Mouse (Mus musculus): ENCODE results near the gene Olfr763. TPM values are rescaled to one million over a fixed set of nuclear protein-coding genes. Genes with fewer than 3 reads are reported as not detected.

Gene Olfr763
- polyA plus RNA-seq (2015; fragmentation: Nextera tagmentation; extraction: Ambion mirVana), result not detected in 2 replicates

- no peak for ATAC-seq (ENCODE audit: low read depth)
- H3K4me3 ChIP-seq (ENCODE audit: low read depth, low read length), result no peak within 1 kb of the TSS
- no peaks in the 10 kb centered on the region for H3K36me3 ChIP-seq (ENCODE audit: control insufficient read depth, insufficient read depth)
- H3K27me3 ChIP-seq (ENCODE audit: control insufficient read depth, insufficient read depth, low read depth, low read length), result no peaks in the 10 kb centered on the region
- no peak within 1 kb of the TSS for H3K27ac ChIP-seq (ENCODE audit: low read length)
- no peak within 1 kb of the TSS for H3K9ac ChIP-seq (ENCODE audit: low read depth, low read length)
- WGBS (ENCODE audit: insufficient replicate concordance), result 30% methylated on average over 2 of the region's 2 CpGs
- H3K9me3 ChIP-seq (replicated peaks; ENCODE audit: control insufficient read depth, low read length), result no peaks in the 10 kb centered on the region
- no peaks in the 10 kb centered on the region for H3K4me1 ChIP-seq (ENCODE audit: control insufficient read depth, low read depth, low read length)
- no peak within 1 kb of the TSS for H3K4me2 ChIP-seq (ENCODE audit: low read depth, low read length)
These were observed at the start of gene Olfr763 for GRCm38 (mm10) chr10:129010288-129010841. Olfr763 (plus strand) TSS chr10:129010791.

DNA sequence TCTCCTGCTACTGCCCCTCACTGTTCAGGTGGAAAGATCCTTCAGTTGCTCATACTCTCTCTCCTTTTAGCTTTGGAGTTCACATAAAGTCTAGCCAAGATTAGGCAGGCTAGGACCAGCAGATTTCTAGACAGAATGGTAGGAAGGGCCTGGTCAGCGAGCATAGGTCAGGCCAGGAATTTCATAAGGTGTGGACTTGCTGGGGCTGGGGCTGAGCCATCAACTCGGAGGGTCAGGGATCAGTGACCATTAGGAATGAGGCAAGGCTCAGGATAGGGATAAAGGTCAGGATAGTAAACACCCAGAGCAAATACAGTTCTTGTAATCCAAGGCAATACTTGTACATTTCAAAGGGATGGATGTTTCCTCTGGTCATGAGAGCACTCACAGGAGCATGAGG, 45.6 kb upstream of the Olfr763 start:
- Histone ChIP-seq H3K9me3 (replicated peaks; ENCODE audit: control insufficient read depth, low read length) (no peaks in the 10 kb centered on the region), H3K27me3 (ENCODE audit: control insufficient read depth, insufficient read depth, low read depth, low read length) (peaks cover 12% of the 10 kb centered on the region), H3K4me1 (ENCODE audit: control insufficient read depth, low read depth, low read length) (no peaks in the 10 kb centered on the region), H3K9ac (ENCODE audit: low read depth, low read length) (no peak overlapping the region), H3K27ac (ENCODE audit: low read length) (no peak overlapping the region), H3K4me3 (ENCODE audit: low read depth, low read length) (no peak overlapping the region), H3K4me2 (ENCODE audit: low read depth, low read length) (no peak overlapping the region), H3K36me3 (ENCODE audit: control insufficient read depth, insufficient read depth) (no peaks in the 10 kb centered on the region)
- peak; percentile 94 for ATAC-seq (ENCODE audit: low read depth)
- 44% methylated on average over 2 of the region's 2 CpGs for WGBS (ENCODE audit: insufficient replicate concordance)

GRCm38 (mm10) chr10:128965871-128966270, 44.7 kb upstream of the Olfr763 start:
- no peak overlapping the region for H3K9ac ChIP-seq (ENCODE audit: low read depth, low read length)
- H3K4me3 ChIP-seq (ENCODE audit: low read depth, low read length), result no peak overlapping the region
- H3K4me2 ChIP-seq (ENCODE audit: low read depth, low read length), result no peak overlapping the region
- ATAC-seq (ENCODE audit: low read depth), result no peak
- H3K4me1 ChIP-seq (ENCODE audit: control insufficient read depth, low read depth, low read length), result no peaks in the 10 kb centered on the region
- H3K36me3 ChIP-seq (ENCODE audit: control insufficient read depth, insufficient read depth), result no peaks in the 10 kb centered on the region
- 50% methylated on average over 6 of the region's 6 CpGs for WGBS (ENCODE audit: insufficient replicate concordance)
- no peaks in the 10 kb centered on the region for H3K9me3 ChIP-seq (replicated peaks; ENCODE audit: control insufficient read depth, low read length)
- no peak overlapping the region for H3K27ac ChIP-seq (ENCODE audit: low read length)
- peaks cover 9% of the 10 kb centered on the region for H3K27me3 ChIP-seq (ENCODE audit: control insufficient read depth, insufficient read depth, low read depth, low read length)

GRCm38 (mm10) chr10:128968341-128968749, 42.2 kb upstream of the Olfr763 start:
- no peak overlapping the region for H3K4me3 ChIP-seq (ENCODE audit: low read depth, low read length)
- no peak overlapping the region for H3K27ac ChIP-seq (ENCODE audit: low read length)
- ATAC-seq (ENCODE audit: low read depth), result no peak
- H3K9ac ChIP-seq (ENCODE audit: low read depth, low read length), result no peak overlapping the region
- no peaks in the 10 kb centered on the region for H3K36me3 ChIP-seq (ENCODE audit: control insufficient read depth, insufficient read depth)
- H3K9me3 ChIP-seq (replicated peaks; ENCODE audit: control insufficient read depth, low read length), result no peaks in the 10 kb centered on the region
- WGBS (ENCODE audit: insufficient replicate concordance), result 47% methylated on average over 1 of the region's 1 CpGs
- no peaks in the 10 kb centered on the region for H3K4me1 ChIP-seq (ENCODE audit: control insufficient read depth, low read depth, low read length)
- peaks cover 6% of the 10 kb centered on the region; the same call in 1 of the 2 replicates for H3K27me3 ChIP-seq (ENCODE audit: control insufficient read depth, insufficient read depth, low read depth, low read length)
- H3K4me2 ChIP-seq (ENCODE audit: low read depth, low read length), result no peak overlapping the region

DNA sequence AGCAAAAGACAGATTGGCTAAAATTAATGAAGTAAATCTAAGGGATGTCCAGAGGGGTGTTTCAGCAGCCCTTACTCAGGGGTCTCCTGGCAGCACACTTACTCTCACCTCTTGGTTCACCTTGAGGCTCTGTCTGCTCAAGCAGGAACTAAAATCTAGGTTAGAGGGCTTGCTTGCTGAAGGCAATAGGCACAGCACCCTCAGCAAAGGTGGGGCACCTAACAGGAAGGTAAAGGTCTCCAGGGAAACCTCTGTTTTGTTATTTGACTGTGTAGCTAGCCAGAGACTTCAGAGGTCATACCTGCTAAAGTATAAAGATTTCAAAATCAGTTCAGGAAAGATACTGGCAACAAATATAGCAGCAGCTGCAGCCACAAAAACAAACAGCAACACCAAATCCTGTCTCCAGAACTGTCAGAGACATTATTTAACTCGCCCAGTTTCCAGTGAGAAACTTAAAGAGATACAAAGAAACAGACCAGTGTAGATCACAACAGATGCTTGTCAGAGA, 39.8 kb upstream of the Olfr763 start:
- Histone ChIP-seq H3K4me2 (ENCODE audit: low read depth, low read length) (no peak overlapping the region), H3K27ac (ENCODE audit: low read length) (no peak overlapping the region), H3K9me3 (replicated peaks; ENCODE audit: control insufficient read depth, low read length) (no peaks in the 10 kb centered on the region), H3K4me3 (ENCODE audit: low read depth, low read length) (no peak overlapping the region), H3K4me1 (ENCODE audit: control insufficient read depth, low read depth, low read length) (no peaks in the 10 kb centered on the region), H3K9ac (ENCODE audit: low read depth, low read length) (no peak overlapping the region), H3K36me3 (ENCODE audit: control insufficient read depth, insufficient read depth) (no peaks in the 10 kb centered on the region), H3K27me3 (ENCODE audit: control insufficient read depth, insufficient read depth, low read depth, low read length) (peaks cover 6% of the 10 kb centered on the region; the same call in 1 of the 2 replicates)
- WGBS (ENCODE audit: insufficient replicate concordance), result 20% methylated on average over 1 of the region's 1 CpGs
- no peak for ATAC-seq (ENCODE audit: low read depth)

DNA sequence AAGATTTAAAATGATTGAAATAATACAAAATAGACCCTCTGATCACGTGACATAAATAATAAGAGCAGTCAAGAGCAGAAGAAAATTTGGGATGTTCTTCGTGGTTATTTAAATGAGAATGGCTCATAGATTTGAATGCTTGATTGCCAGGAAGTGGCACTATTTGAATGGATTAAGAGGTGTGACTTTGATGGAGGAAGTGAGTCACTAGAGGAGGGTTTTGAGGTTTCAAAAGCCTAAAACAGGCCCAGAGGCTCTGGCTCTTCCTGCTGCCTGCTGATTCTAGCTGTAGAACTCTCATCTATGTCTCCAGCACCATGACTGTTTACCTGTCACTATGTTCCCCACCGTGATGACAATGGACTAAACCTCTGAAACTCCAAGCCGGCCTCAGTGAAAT, 37.8 kb upstream of the Olfr763 start:
- WGBS (ENCODE audit: insufficient replicate concordance), result 49% methylated on average over 4 of the region's 4 CpGs
- peaks cover 8% of the 10 kb centered on the region for H3K27me3 ChIP-seq (ENCODE audit: control insufficient read depth, insufficient read depth, low read depth, low read length)
- H3K4me1 ChIP-seq (ENCODE audit: control insufficient read depth, low read depth, low read length), result no peaks in the 10 kb centered on the region
- H3K36me3 ChIP-seq (ENCODE audit: control insufficient read depth, insufficient read depth), result no peaks in the 10 kb centered on the region
- H3K9ac ChIP-seq (ENCODE audit: low read depth, low read length), result no peak overlapping the region
- ATAC-seq (ENCODE audit: low read depth), result no peak
- H3K9me3 ChIP-seq (replicated peaks; ENCODE audit: control insufficient read depth, low read length), result no peaks in the 10 kb centered on the region
- H3K27ac ChIP-seq (ENCODE audit: low read length), result no peak overlapping the region
- H3K4me2 ChIP-seq (ENCODE audit: low read depth, low read length), result no peak overlapping the region
- no peak overlapping the region for H3K4me3 ChIP-seq (ENCODE audit: low read depth, low read length)

DNA sequence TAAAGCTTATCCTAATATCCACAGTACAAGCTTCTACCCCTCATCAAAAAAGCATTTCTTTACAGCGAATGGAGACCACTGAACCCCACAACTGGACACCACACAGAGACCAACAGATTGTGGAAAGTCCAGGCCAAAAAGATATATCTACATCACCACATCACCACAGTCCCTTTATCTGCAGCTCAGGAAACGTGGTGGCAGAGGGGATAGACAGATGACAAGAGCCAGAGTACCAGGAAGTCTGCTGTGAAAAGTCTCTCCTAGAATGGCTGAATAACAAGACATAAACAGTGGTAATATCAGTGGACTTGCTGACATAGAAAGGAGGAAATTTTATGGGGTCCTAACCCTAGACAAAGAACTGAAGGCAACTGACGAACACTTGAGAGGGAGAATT, 34.2 kb upstream of the Olfr763 start:
- Histone ChIP-seq H3K4me3 (ENCODE audit: low read depth, low read length) (no peak overlapping the region), H3K4me1 (ENCODE audit: control insufficient read depth, low read depth, low read length) (no peaks in the 10 kb centered on the region), H3K4me2 (ENCODE audit: low read depth, low read length) (no peak overlapping the region), H3K27ac (ENCODE audit: low read length) (no peak overlapping the region), H3K27me3 (ENCODE audit: control insufficient read depth, insufficient read depth, low read depth, low read length) (peaks cover 5% of the 10 kb centered on the region), H3K36me3 (ENCODE audit: control insufficient read depth, insufficient read depth) (no peaks in the 10 kb centered on the region), H3K9ac (ENCODE audit: low read depth, low read length) (no peak overlapping the region), H3K9me3 (replicated peaks; ENCODE audit: control insufficient read depth, low read length) (no peaks in the 10 kb centered on the region)
- no peak for ATAC-seq (ENCODE audit: low read depth)
- 27% methylated on average over 3 of the region's 3 CpGs for WGBS (ENCODE audit: insufficient replicate concordance)

- H3K4me3 ChIP-seq (ENCODE audit: low read depth, low read length), result no peak overlapping the region
- H3K4me1 ChIP-seq (ENCODE audit: control insufficient read depth, low read depth, low read length), result no peaks in the 10 kb centered on the region
- H3K9ac ChIP-seq (ENCODE audit: low read depth, low read length), result no peak overlapping the region
- no peaks in the 10 kb centered on the region for H3K9me3 ChIP-seq (replicated peaks; ENCODE audit: control insufficient read depth, low read length)
- WGBS (ENCODE audit: insufficient replicate concordance), result 21% methylated on average over 9 of the region's 9 CpGs
- no peak for ATAC-seq (ENCODE audit: low read depth)
- H3K27me3 ChIP-seq (ENCODE audit: control insufficient read depth, insufficient read depth, low read depth, low read length), result peaks cover 5% of the 10 kb centered on the region
- H3K36me3 ChIP-seq (ENCODE audit: control insufficient read depth, insufficient read depth), result no peaks in the 10 kb centered on the region
- no peak overlapping the region for H3K4me2 ChIP-seq (ENCODE audit: low read depth, low read length)
- H3K27ac ChIP-seq (ENCODE audit: low read length), result no peak overlapping the region
These were observed 33.0 kb upstream of the Olfr763 start for GRCm38 (mm10) chr10:128977522-128978114.

DNA sequence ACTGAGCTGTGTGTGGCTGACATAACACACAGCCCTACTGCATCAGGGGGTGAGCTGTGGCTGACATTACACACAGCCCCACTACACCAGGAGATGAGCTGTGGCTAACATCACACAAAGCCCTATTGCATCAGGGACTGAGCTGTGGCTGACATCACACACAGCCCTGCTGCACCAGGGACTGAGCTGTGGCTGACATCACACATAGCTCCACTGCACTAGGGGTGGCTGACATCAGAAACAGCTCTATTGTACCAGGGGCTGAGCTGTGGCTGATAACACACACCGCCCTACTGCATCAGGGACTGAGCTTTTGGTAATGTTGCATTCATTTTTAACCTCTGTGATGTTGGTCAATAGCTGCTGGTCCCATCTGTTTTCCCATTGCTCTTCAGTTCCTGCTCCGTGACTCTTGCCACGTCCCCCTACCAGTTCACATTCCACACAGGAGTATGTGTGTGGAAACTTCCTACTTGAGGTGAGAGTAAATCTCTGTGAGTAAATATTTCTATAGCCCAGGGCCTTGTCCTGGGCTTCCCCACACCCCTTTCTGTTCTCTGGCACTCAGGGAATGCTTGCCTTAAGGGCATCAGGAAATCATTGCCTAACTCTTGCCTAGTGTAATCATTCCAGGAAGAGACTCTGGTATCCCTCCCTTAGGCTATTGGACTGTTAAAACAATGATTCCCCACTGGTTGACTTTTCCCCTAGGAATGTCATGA, 29.8 kb upstream of the Olfr763 start:
- WGBS (ENCODE audit: insufficient replicate concordance), result 44% methylated on average over 3 of the region's 3 CpGs
- no peak overlapping the region for H3K4me2 ChIP-seq (ENCODE audit: low read depth, low read length)
- ATAC-seq (ENCODE audit: low read depth), result no peak
- H3K9ac ChIP-seq (ENCODE audit: low read depth, low read length), result no peak overlapping the region
- no peak overlapping the region for H3K4me3 ChIP-seq (ENCODE audit: low read depth, low read length)
- no peak overlapping the region for H3K27ac ChIP-seq (ENCODE audit: low read length)
- H3K36me3 ChIP-seq (ENCODE audit: control insufficient read depth, insufficient read depth), result no peaks in the 10 kb centered on the region
- no peaks in the 10 kb centered on the region for H3K9me3 ChIP-seq (replicated peaks; ENCODE audit: control insufficient read depth, low read length)
- no peaks in the 10 kb centered on the region for H3K4me1 ChIP-seq (ENCODE audit: control insufficient read depth, low read depth, low read length)
- peaks cover 2% of the 10 kb centered on the region; the same call in 1 of the 2 replicates for H3K27me3 ChIP-seq (ENCODE audit: control insufficient read depth, insufficient read depth, low read depth, low read length)
